Mouse (Mus musculus) spleen, adult 2 months (tissue): ENCODE measurements at regions not wholly inside any gene's neighbourhood (a gene's known extent, or its start where the extent isn't known, plus 50 kb on each side); places are given as distances from the start of the nearest gene placed in this dataset.

Source experiments
- CTCF ChIP-seq: fragments of 200-500 bp; IDR thresholded peaks from 2 replicates; pipeline ENCODE4 v1.5.1; 2011; ENCODE audit warnings: mild to moderate bottlenecking, inconsistent platforms; ENCODE audit not compliant: insufficient read depth, insufficient read length, insufficient replicate concordance; ENCODE audit errors: extremely low read depth
- POLR2A ChIP-seq: fragments of 200-500 bp; IDR thresholded peaks from 2 replicates; pipeline ENCODE4 v1.6.1; 2011; ENCODE audit warnings: low read depth, low read length, inconsistent platforms

DNA sequence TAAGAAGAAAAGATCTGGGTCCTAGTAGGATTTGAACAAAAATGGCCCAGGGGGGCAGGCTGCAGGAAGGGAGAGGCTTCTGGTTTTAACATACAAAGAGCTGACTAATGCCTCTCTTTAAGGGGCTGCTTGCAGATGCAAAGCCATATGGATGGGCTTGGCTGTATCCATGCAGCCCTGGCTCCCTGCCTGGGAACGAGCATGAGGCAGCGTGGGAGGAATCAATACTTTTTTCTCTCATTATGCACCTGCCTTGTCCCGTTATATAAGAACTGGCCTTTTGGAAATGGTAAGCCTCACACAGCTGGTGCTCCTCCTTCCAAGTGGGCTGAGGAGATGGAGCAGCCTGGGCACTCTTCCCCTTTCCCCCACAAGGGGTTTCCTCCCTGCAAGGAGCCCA, 114.9 kb upstream of the 4931429L15Rik start:
- TF ChIP-seq CTCF: no peak
- no peak for TF ChIP-seq POLR2A
